Mouse (Mus musculus) layer of hippocampus, adult 9-11 months (tissue): ENCODE measurements around the gene Slc9a2.
"Not testable (repeated sequence)": the region's sequence is repeated elsewhere in the genome, so short reads cannot be mapped to it uniquely, and the experiment has no call there.

Experiments used
- DNase-seq: peaks from one replicate; pipeline ENCODE4 v3.0.0; 2022

The Slc9a2 gene

GRCm38 (mm10) chr1:40680067-40680867, at the start of gene Slc9a2:
TSS of gene Slc9a2 (plus strand) at chr1:40680574.
- DNase-seq, result no peak

- DNase-seq, result no peak
Measured at GRCm38 (mm10) chr1:40632407-40633062, 47.8 kb upstream of the Slc9a2 start.

DNA sequence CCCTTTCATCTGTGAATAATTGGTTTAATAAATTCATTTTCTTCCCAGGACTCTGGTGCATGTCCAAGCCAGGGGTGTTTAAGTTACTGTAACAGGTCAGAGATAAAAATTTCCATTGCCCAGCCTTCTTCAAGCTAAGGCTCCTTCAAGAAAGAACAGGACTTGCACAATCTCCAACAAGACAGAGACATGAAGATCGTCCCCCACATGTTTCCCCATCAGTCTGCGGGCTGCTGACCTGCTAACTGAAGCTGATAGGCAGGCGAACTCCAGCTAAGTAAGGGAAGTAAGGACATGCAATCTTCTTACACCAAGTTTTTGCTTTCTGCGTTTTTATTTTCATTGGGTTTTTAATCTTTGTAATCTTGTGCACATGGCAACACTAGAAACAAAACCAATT, 45.8 kb upstream of the Slc9a2 start:
- no peak for DNase-seq

DNA sequence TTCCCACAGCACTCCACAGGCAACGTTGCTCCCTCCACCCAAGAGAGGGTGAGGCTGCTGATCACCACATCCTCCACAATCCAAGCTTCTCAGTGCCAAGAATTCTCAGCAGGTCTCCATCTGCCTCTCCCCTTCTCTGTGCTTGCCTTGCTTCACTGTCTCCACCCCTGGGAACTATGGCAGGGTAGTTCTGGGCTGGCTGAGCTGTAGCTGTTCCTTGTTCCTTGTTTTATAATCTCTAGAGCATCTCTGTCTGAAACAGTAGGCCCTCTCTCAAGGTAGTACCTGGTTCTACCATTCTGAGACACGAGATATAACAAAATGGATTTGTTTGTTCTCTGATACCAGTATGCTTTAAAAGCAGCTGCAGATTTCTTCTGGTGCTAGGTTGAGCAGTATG, 32.1 kb upstream of the Slc9a2 start:
- DNase-seq, result no peak

- DNase-seq, result no peak
Measured at GRCm38 (mm10) chr1:40650803-40651497, 29.4 kb upstream of the Slc9a2 start.

- DNase-seq, result no peak
Measured at GRCm38 (mm10) chr1:40657035-40657434, 23.3 kb upstream of the Slc9a2 start.

- DNase-seq, result peak; percentile 57
Measured at GRCm38 (mm10) chr1:40657978-40658496, 22.3 kb upstream of the Slc9a2 start.

- no peak for DNase-seq
Measured at GRCm38 (mm10) chr1:40659017-40659416, 21.4 kb upstream of the Slc9a2 start.

DNA sequence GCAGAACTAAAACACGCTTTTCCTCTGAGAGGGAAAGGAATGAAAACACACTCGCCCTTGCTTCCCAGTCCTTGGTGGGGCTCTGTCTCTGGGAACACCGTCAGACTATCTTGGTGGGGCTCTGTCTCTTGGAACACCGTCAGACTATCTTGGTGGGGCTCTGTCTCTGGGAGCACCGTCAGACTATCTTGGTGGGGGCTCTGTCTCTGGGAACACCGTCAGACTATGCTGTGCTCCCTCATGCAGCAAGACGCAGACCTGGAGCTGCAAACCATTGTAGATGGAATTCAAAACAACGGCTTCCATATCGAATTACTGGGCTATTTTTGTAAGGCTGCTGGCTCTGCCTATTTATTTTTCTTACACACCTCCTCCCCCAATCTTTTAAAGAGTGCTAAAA, 20.9 kb upstream of the Slc9a2 start:
- DNase-seq, result no peak

- DNase-seq, result no peak
Measured at GRCm38 (mm10) chr1:40660838-40661237, 19.5 kb upstream of the Slc9a2 start.

GRCm38 (mm10) chr1:40665401-40666370, 14.7 kb upstream of the Slc9a2 start:
- DNase-seq, result no peak

GRCm38 (mm10) chr1:40667442-40667841, 12.9 kb upstream of the Slc9a2 start:
- DNase-seq, result not testable (repeated sequence)

- no peak for DNase-seq
Measured at GRCm38 (mm10) chr1:40670025-40670424, 10.3 kb upstream of the Slc9a2 start.

GRCm38 (mm10) chr1:40671490-40671889, 8.9 kb upstream of the Slc9a2 start:
- DNase-seq, result no peak

- no peak for DNase-seq
Measured at GRCm38 (mm10) chr1:40677306-40677705, 3.1 kb upstream of the Slc9a2 start.

- no peak for DNase-seq
Measured at GRCm38 (mm10) chr1:40680868-40681698, 709 bp downstream of the Slc9a2 start.

DNA sequence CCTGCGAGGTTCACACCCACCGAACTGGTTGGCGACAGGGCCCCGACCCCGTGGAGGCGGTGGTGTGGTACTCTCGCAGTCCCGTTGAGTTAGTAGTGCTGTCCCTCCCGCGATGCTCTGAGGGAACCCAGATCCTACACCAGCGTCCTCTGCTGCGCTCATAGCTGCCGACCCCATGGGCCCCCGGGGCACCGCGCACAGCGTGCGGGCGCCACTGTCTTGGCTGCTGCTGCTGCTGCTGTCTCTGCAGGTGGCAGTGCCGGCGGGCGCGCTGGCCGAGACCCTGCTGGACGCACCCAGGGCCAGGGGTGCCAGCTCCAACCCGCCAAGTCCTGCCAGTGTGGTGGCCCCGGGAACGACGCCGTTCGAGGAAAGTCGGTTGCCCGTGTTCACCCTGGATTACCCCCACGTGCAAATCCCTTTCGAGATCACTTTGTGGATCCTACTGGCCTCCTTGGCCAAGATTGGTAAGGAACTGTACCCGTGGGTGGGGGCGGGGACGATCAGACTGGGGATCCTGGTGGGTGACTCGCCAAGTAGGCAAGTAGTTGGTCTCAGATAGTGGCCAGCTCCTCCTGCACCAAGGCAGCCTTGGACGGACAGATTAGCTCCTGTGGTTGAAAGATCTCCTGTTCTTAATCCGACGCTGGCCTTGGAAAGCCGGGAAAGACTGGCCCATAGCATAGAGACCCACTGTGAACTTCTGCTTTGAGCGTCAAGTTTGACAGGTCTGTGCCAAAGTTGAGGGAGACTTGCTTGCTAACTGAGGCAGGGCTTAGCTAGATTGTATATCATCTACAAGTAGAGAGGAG, 1.5 kb downstream of the Slc9a2 start:
- DNase-seq, result no peak

DNA sequence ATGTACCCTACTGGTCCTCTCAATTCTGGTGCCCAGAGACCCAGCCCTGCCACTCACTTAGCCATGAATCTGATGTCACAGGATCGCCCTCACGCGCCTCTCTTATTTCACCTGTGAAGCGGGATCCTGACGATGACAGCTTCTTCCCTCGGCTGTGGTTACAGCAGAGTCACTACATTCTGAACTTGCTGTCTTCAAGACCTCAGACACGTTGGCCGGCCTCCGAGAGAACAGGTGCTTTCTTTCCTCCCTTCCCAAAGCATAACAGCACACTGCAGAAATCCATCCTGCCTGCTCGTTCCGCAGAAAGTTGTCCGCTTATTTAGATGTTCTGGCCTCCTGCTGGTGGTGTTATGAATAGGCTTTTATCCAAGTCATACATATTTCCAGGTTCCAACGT, 13.9 kb downstream of the Slc9a2 start:
- DNase-seq, result no peak

GRCm38 (mm10) chr1:40696436-40696835, 16.1 kb downstream of the Slc9a2 start:
- DNase-seq, result no peak

DNA sequence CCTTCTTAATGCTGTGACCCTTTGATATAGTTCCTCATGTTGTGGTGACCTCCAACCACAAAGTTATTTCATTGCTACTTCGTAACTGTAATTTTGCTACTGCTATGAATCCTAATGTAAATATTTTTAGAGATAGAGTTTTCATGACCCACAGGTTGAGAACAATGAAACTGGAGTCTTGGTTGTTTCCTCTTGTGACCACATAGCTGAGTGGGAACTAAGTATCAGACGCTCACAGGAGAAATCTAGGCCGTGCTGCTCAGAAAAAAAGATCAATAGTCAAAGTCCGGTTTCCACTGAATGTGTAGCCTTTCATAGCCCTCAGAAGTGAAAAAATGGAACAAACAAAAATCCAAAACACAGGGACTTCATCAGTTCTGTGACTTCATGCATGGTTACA, 24.7 kb downstream of the Slc9a2 start:
- no peak for DNase-seq

DNA sequence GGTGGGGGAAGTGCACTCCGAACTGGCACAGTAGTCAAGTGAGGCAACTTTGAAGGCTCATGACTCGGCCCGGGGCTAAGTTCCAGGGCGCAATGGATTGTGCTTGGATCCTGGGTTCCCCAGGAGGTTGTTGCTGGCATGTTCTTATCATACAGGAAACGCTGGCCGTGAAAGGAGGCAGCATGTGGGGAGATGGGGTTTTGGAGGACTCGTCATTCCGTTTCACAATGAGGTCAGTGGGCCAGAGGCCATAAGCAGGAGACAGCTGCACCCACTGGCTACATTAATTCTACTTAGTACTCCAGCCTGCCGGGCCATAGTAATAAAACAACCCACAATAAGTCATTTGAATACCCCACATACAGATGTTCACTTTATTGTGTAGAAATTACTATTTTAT, 34.6 kb downstream of the Slc9a2 start:
- DNase-seq, result no peak
